ENCODE assay signal across 9 mouse cellular contexts in the genomic region with DNA sequence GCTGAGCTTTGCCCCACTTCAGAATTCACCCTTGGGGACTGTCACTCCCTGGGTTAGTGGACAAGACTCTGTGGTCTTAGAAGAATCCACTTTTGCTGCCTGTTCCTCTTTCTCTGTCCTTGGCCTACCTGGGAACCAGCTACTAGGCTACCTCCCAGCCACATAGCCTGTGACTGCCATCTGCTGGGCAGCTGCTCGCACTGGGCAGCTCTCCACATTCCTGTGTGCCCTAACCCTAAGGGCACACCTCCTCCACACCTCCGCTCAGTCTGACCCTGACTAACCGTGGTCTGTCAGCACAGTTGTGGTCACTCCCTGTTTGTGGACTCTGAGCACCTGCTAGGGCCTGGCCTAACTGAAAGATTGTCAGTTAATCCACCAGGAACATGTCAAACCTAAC. TPM values are rescaled to one million over a fixed set of nuclear protein-coding genes. Genes with fewer than 3 reads are reported as not detected.
DNase-seq lines count a peak whose midpoint lies in the region; ATAC-seq lines count a peak whose summit lies in the region.
"Had no signal": no experiment of that assay in that cellular context is flagged by ENCODE, and none has a peak within 500 bp of the region (broad histone marks: within the 10 kb centered on the region; RNA-seq: fewer than 3 reads in every experiment).

No protein-coding gene starts in this region.

- DNase-seq in embryo, embryonic 10 days (ENCODE audit: low spot score): peak; percentile 36
- no peak for DNase-seq in embryo, embryonic 9.5 days (ENCODE audit: extremely low spot score)
- DNase-seq in CD4-positive helper T cell, adult 2 months (ENCODE audit: low read depth, low spot score): peak; percentile 30
- peak; percentile 65 for DNase-seq in cerebellum, adult 9-10 months
- peak; percentile 63 for DNase-seq in kidney, adult 9 months
- DNase-seq in naive thymus-derived CD4-positive, alpha-beta T cell, adult 2 months (ENCODE audit: low read depth): peak; percentile 36
- no peak for DNase-seq in forebrain, embryonic 14.5 days (ENCODE audit: low spot score)

- H3K36me3 ChIP-seq in forebrain, embryonic 14.5 days (ENCODE audit: control insufficient read depth, insufficient read depth, low read length): peaks cover 90% of the 10 kb centered on the region

- H3K9me3 ChIP-seq in forebrain, embryonic 14.5 days (replicated peaks; ENCODE audit: control insufficient read depth, low read length): no peaks in the 10 kb centered on the region

- no peaks in the 10 kb centered on the region for H3K27me3 ChIP-seq in forebrain, embryonic 14.5 days (replicated peaks; ENCODE audit: control insufficient read depth, insufficient read depth, low read length)
- H3K27me3 ChIP-seq: Patski had no signal

- no peak overlapping the region for H3K9ac ChIP-seq in forebrain, embryonic 14.5 days (ENCODE audit: low read length)

- H3K27ac ChIP-seq in forebrain, embryonic 14.5 days (ENCODE audit: low read depth, low read length): no peak overlapping the region

- H3K4me2 ChIP-seq in forebrain, embryonic 14.5 days (ENCODE audit: low read length): no peak overlapping the region

- no peak for ATAC-seq in activated CD4-positive, CD25-positive, alpha-beta regulatory T cell, adult 4 months
- ATAC-seq in forebrain, embryonic 14.5 days: no peak
- ATAC-seq: Patski had no signal

- 78% methylated on average over 3 of the region's 3 CpGs for WGBS in forebrain, embryonic 14.5 days

- H3K4me3 ChIP-seq in forebrain, embryonic 14.5 days (ENCODE audit: low read depth, low read length): no peak overlapping the region

- H3K4me1 ChIP-seq in forebrain, embryonic 14.5 days (ENCODE audit: control insufficient read depth, insufficient read depth, low read length): no peaks in the 10 kb centered on the region

RNA-seq across cellular contexts. Expression of gene Gm13420, which starts 19.9 kb away (rescaled TPM):
- under 1 TPM in 1 of 2 experiments, not detected in 1; 0.30 TPM for polyA plus RNA-seq in activated CD4-positive, CD25-positive, alpha-beta regulatory T cell, adult 4 months (2017; shearing (Covaris generic))
- not detected in 2 replicates for polyA plus RNA-seq in forebrain, embryonic 14.5 days (2014; fragmentation: Nextera tagmentation; extraction: Ambion mirVana)

RNA-seq across cellular contexts. Expression of gene Gm13547, which starts 27.6 kb away (rescaled TPM):
- polyA plus RNA-seq in activated CD4-positive, CD25-positive, alpha-beta regulatory T cell, adult 4 months (2017; shearing (Covaris generic)): not detected
- not detected in 2 replicates for polyA plus RNA-seq in forebrain, embryonic 14.5 days (2014; fragmentation: Nextera tagmentation; extraction: Ambion mirVana)

RNA-seq across cellular contexts. Expression of gene Coq4, which starts 55.7 kb away (rescaled TPM):
- 10 to 100 TPM in 1 of 2 experiments, 1 to 10 TPM in 1; 5.8 to 10.5 TPM for polyA plus RNA-seq in activated CD4-positive, CD25-positive, alpha-beta regulatory T cell, adult 4 months (2017; shearing (Covaris generic))
- polyA plus RNA-seq in forebrain, embryonic 14.5 days (2014; fragmentation: Nextera tagmentation; extraction: Ambion mirVana): 36.0 and 37.5 TPM in 2 replicates

RNA-seq across cellular contexts. Expression of gene Trub2, which starts 56.8 kb away (rescaled TPM):
- polyA plus RNA-seq in activated CD4-positive, CD25-positive, alpha-beta regulatory T cell, adult 4 months (2017; shearing (Covaris generic)): 10 to 100 TPM; 21.7 to 30.0 TPM
- polyA plus RNA-seq in forebrain, embryonic 14.5 days (2014; fragmentation: Nextera tagmentation; extraction: Ambion mirVana): 26.8 and 31.1 TPM in 2 replicates

Comparison
In these comparisons a context has a peak if more than half of its experiments do, and no peak if none do; other contexts are left out.
1. DNase-seq: peak in embryo, embryonic 10 days (single experiment), CD4-positive helper T cell, adult 2 months (single experiment), cerebellum, adult 9-10 months (single experiment), kidney, adult 9 months (single experiment) and naive thymus-derived CD4-positive, alpha-beta T cell, adult 2 months (single experiment); none in embryo, embryonic 9.5 days (single experiment) and forebrain, embryonic 14.5 days (single experiment).